Mouse (Mus musculus) liver, embryonic 14.5 days (tissue): Measurements from ENCODE around the gene Mroh8. TPM values are rescaled to one million over a fixed set of nuclear protein-coding genes. Genes with fewer than 3 reads are reported as not detected.
"Not testable (repeated sequence)": the region's sequence is repeated elsewhere in the genome, so short reads cannot be mapped to it uniquely, and the experiment has no call there.

ENCODE experiments used
- ATAC-seq: fragments of 200-750 bp; cut with Nextera tagmentation; 2 replicates; pipeline ENCODE4 v1.8.0; 2017; ENCODE audit warnings: moderate number of reproducible peaks, mild to moderate bottlenecking, moderate library complexity; ENCODE audit not compliant: insufficient read depth
- DNase-seq, 3 experiments: peaks; one replicate each; pipeline ENCODE4 v3.0.0-alpha.2; 2012 to 2013; ENCODE audit warnings: low read depth in 3 of 3, low spot score in 3 of 3
- H3K27ac ChIP-seq: fragments of 300-500 bp; sonication (generic); 2 replicates; pipeline ENCODE4 v1.5.1; 2014; ENCODE audit warnings: moderate library complexity, mild to moderate bottlenecking, control low read depth, inconsistent platforms
- H3K27me3 ChIP-seq: fragments of 300-500 bp; sonication (generic); 2 replicates; pipeline ENCODE4 v1.6.1; 2014; ENCODE audit warnings: mild to moderate bottlenecking, low read length, moderate library complexity; ENCODE audit not compliant: control insufficient read depth, insufficient read depth
- H3K36me3 ChIP-seq: fragments of 300-500 bp; sonication (generic); replicated peaks from 2 replicates; pipeline ENCODE4 v1.6.1; 2014; ENCODE audit warnings: low read depth; ENCODE audit not compliant: control insufficient read depth, insufficient read depth
- H3K4me1 ChIP-seq, 2 experiments: fragments of 200-500 bp in 1 of 2; fragments of 300-500 bp in 1 of 2; sonication (generic) in 1 of 2; replicated peaks; 2 replicates each; pipeline ENCODE4 v1.6.1; 2012 to 2014; ENCODE audit warnings: antibody characterized with exemption in 1 of 2, inconsistent platforms in 1 of 2, low read length in 1 of 2; ENCODE audit not compliant: control insufficient read depth in 2 of 2, insufficient read depth in 2 of 2
- H3K4me2 ChIP-seq: fragments of 300-500 bp; sonication (generic); 2 replicates; pipeline ENCODE4 v1.6.1; 2014; ENCODE audit warnings: low read depth, mild to moderate bottlenecking, control low read depth, moderate library complexity
- H3K4me3 ChIP-seq, 2 experiments: fragments of 200-500 bp in 1 of 2; fragments of 300-500 bp in 1 of 2; sonication (generic) in 1 of 2; 2 replicates each; pipeline ENCODE4 v1.5.1; 2012 to 2014; ENCODE audit warnings: low read depth in 2 of 2, low read length in 2 of 2, mild to moderate bottlenecking in 2 of 2, control low read depth in 1 of 2, inconsistent platforms in 1 of 2, moderate library complexity in 1 of 2; ENCODE audit not compliant: insufficient read depth in 1 of 2
- H3K9ac ChIP-seq: fragments of 300-500 bp; sonication (generic); replicated peaks from 2 replicates; pipeline ENCODE4 v1.6.1; 2014; ENCODE audit warnings: mild to moderate bottlenecking, control low read depth, moderate library complexity
- H3K9me3 ChIP-seq: fragments of 300-500 bp; sonication (generic); 2 replicates; pipeline ENCODE4 v1.6.1; 2016; ENCODE audit warnings: low read length, mixed read lengths; ENCODE audit not compliant: control insufficient read depth
- CTCF ChIP-seq: IDR thresholded peaks from 2 replicates; pipeline ENCODE4 v1.5.1; 2016; ENCODE audit warnings: antibody characterized with exemption, low read depth, control low read depth
- EP300 ChIP-seq: IDR thresholded peaks from 2 replicates; pipeline ENCODE4 v1.6.1; 2016; ENCODE audit warnings: antibody characterized with exemption, low read depth
- WGBS: fragments of 180-500 bp; shearing (Covaris S2); extraction: QIAGEN DNeasy Blood & Tissue Kit; methylation state at CpG from one replicate; pipeline ENCODE4 v1.1.7; 2014; ENCODE audit not compliant: insufficient replicate concordance; 5-methylcytosine and 5-hydroxymethylcytosine counted together
- polyA plus RNA-seq, 2 experiments: library from polyadenylated mRNA; depleted of rRNA in 1 of 2; stranded (reverse) in 1 of 2; unstranded in 1 of 2; fragments of >200 nt; fragmentation: Nextera tagmentation in 1 of 2; extraction: Ambion mirVana in 1 of 2; gene quantifications; 2 replicates each; pipeline versions ENCODE4 v1.2.1 to v1.2.3; 2012 to 2014

Mroh8 gene
- polyA plus RNA-seq, 2 experiments = 0.05 to 0.11 TPM

DNA sequence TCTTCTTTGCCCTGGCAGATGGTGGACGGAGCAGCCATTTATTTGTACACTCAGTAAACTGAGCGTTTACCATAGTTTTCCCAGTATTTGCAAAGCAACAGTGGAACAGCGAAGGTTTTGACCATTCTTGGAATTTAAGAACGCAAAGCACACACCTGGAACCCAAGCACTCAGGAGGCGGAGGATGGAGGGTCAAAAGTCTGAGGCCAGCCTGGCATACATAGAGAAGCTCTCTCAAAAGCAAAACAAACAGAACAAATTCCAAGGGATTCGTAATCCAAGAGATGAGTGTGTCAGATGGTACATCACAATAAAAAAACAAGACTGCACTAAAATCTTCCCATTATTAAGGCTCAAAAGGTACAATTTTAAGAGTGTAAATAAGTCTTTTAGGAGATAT is 105.8 kb downstream of the Mroh8 start:
- TF ChIP-seq CTCF = no peak
- TF ChIP-seq EP300 = no peak
- 0 out of 4 replicates have a peak, but pooled peaks cover 0 to 4% of the 10 kb centered on the region in 2 experiments for H3K4me1 ChIP-seq
- H3K36me3 ChIP-seq = peaks cover 78% of the 10 kb centered on the region
- H3K4me2 ChIP-seq = no peak overlapping the region
- WGBS = 92% methylated on average over 6 of the region's 6 CpGs
- H3K9ac ChIP-seq = no peak overlapping the region
- no peak for DNase-seq
- H3K4me3 ChIP-seq = no peak overlapping the region
- no peak overlapping the region for H3K27ac ChIP-seq
- H3K27me3 ChIP-seq = no peaks in the 10 kb centered on the region
- H3K9me3 ChIP-seq = no peaks in the 10 kb centered on the region
- ATAC-seq = no peak

DNA sequence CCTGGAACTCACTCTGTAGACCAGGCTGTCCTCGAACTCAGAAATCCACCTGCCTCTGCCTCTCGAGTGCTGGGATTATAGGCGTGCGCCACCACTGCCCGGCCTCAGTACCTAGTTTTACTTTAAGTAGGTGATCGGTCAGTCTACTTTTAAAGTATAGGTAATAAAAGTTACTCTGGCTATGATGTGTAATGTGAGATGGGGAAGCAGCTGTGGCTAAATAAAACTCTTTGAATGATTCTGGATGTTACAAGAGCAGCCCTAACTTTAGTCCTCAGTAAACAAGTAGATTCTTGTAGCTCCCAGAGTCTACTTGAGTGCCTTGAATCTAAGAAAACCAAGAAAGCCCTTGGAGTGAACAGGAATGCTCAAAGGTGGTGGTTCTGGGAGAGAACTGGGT is 106.4 kb downstream of the Mroh8 start:
- H3K9me3 ChIP-seq = no peaks in the 10 kb centered on the region
- H3K9ac ChIP-seq = no peak overlapping the region
- 91% methylated on average over 6 of the region's 6 CpGs for WGBS
- no peak overlapping the region for H3K4me2 ChIP-seq
- DNase-seq (no peak), ATAC-seq (no peak)
- H3K27me3 ChIP-seq = no peaks in the 10 kb centered on the region
- H3K4me3 ChIP-seq = no peak overlapping the region
- 0 out of 4 replicates have a peak, but pooled peaks cover 0 to 1% of the 10 kb centered on the region in 2 experiments for H3K4me1 ChIP-seq
- H3K36me3 ChIP-seq = peaks cover 80% of the 10 kb centered on the region
- TF ChIP-seq EP300 (no peak), CTCF (no peak)
- H3K27ac ChIP-seq = no peak overlapping the region

DNA sequence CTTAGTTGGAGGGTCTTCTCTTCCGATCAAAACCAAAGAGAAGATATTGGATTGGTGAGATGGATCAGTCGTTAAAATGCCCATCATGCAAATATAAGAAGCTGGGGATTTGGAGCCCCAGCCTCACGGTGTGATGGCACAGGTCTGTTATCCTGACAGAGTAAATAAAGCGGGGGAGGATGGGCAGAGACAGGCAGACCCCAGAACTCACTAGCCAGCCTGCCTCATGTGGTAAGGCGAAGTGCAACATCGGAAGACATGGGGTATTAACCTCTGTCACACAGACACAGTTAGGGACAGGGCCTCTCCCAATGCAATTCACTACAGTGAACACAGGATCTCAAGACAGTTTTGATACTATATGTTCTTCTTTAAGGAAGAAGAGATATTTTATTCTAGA is 108.7 kb downstream of the Mroh8 start:
- H3K9ac ChIP-seq = no peak overlapping the region
- H3K36me3 ChIP-seq = peaks cover 79% of the 10 kb centered on the region
- H3K27me3 ChIP-seq = no peaks in the 10 kb centered on the region
- H3K9me3 ChIP-seq = no peaks in the 10 kb centered on the region
- no peak for ATAC-seq
- 87% methylated on average over 6 of the region's 6 CpGs for WGBS
- H3K4me1 ChIP-seq = no peaks in the 10 kb centered on the region
- TF ChIP-seq EP300 (no peak), CTCF (no peak)
- no peak overlapping the region for H3K4me3 ChIP-seq
- DNase-seq = no peak
- H3K4me2 ChIP-seq = no peak overlapping the region
- no peak overlapping the region for H3K27ac ChIP-seq

DNA sequence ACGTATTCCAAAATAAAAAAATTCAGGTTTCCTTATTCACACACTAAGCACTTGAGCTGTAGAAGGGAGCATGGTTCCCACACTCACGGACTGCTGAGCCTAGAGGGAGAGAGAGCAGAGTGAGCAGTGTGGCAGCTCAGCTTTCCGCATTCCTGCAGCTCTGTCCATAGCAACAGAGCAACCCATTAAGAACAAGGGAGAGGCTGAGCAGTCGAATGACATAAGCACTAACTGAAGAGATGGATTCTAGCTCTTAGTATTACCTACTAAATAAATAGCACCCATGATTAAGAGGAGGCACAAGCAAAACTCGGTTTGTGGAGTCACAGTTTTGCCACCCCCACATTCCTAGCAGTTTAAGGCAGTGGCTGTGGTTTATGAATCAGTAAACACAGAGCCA is 109.2 kb downstream of the Mroh8 start:
- Histone ChIP-seq H3K4me3 (no peak overlapping the region), H3K9ac (no peak overlapping the region), H3K4me2 (no peak overlapping the region), H3K27me3 (no peaks in the 10 kb centered on the region), H3K4me1 (no peaks in the 10 kb centered on the region), H3K9me3 (no peaks in the 10 kb centered on the region), H3K27ac (no peak overlapping the region), H3K36me3 (peaks cover 77% of the 10 kb centered on the region)
- ATAC-seq (no peak), DNase-seq (no peak)
- 78% methylated on average over 5 of the region's 5 CpGs for WGBS
- TF ChIP-seq EP300 (no peak), CTCF (no peak)

DNA sequence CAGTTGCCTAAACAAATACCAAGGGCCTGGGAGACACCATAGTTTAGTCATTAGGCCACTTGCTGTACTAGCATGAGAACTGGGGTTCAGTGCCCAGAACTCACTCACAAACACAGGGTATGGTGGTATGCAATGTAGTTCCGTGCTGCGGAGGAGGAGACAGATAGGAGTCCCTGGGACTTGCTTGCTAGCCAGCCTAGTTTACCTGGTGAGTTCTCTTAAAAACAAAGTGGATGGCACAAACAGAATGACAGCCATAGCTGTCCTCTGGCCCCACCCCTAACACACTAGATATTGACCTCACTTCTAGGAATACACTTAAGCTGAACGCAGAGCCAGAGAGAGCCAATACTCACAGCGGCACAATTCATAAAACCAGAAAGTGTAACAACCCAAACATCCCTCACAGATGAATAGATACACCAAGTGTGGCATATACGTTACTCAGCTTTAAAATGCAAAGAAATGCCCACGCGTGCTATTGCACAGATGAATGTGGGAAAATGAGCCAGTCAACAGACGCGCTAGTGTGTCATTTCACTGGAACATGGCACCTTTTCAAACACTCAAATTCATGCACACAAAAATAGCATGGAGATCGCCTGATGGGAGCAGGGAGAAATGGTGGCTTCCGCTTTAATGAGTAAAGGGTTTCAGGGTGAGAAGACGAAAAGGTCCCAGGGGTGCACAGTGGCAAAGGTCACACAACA is 112.8 kb downstream of the Mroh8 start:
- no peak overlapping the region for H3K27ac ChIP-seq
- WGBS = 90% methylated on average over 12 of the region's 12 CpGs
- no peak for ATAC-seq

DNA sequence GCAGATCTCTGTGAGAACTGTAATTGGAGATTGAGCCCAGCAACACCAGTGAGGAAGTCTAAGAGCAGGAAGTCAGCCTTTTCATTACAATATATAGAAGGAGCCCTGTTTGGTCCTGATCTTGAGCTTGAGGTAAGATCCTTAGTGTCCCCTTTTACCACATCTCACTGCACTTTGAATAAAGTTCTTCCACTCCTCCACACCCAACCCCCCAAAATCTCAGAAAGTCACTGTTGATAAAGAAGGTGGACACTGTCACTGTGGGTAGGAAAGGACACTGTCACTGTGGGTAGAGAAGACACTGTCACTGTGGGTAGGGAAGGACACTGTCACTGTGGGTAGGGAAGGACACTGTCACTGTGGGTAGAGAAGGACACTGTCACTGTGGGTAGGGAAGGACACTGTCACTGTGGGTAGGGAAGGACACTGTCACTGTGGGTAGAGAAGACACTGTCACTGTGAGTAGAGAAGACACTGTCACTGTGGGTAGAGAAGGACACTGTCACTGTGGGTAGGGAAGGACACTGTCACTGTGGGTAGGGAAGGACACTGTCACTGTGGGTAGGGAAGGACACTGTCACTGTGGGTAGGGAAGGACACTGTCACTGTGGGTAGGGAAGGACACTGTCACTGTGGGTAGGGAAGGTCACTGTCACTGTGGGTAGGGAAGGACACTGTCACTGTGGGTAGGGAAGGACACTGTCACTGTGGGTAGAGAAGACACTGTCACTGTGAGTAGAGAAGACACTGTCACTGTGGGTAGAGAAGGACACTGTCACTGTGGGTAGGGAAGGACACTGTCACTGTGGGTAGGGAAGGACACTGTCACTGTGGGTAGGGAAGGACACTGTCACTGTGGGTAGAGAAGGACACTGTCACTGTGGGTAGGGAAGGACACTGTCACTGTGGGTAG is 113.8 kb downstream of the Mroh8 start:
- DNase-seq, H3K27ac ChIP-seq, H3K9ac ChIP-seq, H3K4me1 ChIP-seq, H3K27me3 ChIP-seq, H3K4me3 ChIP-seq, H3K4me2 ChIP-seq, ATAC-seq, H3K9me3 ChIP-seq: not testable (repeated sequence)
- H3K36me3 ChIP-seq = peaks cover 79% of the 10 kb centered on the region

More for the DNA sequence above, 112.8 kb downstream of the Mroh8 start:
- H3K9me3 ChIP-seq = no peaks in the 10 kb centered on the region
- H3K9ac ChIP-seq = no peak overlapping the region
- TF ChIP-seq EP300 = no peak
- TF ChIP-seq CTCF = no peak
- no peak overlapping the region for H3K4me3 ChIP-seq
- H3K27me3 ChIP-seq = no peaks in the 10 kb centered on the region
- H3K4me2 ChIP-seq = no peak overlapping the region
- H3K36me3 ChIP-seq = peaks cover 72% of the 10 kb centered on the region
- H3K4me1 ChIP-seq = no peaks in the 10 kb centered on the region
- DNase-seq = no peak
